Mouse (Mus musculus): Measurements from ENCODE around the gene Ddx19b. TPM values are rescaled to one million over a fixed set of nuclear protein-coding genes. Genes with fewer than 3 reads are reported as not detected.

The Ddx19b gene
- total and polyA plus RNA-seq, 3 experiments, result 12.6 to 14.4 (median 13.5) TPM

DNA sequence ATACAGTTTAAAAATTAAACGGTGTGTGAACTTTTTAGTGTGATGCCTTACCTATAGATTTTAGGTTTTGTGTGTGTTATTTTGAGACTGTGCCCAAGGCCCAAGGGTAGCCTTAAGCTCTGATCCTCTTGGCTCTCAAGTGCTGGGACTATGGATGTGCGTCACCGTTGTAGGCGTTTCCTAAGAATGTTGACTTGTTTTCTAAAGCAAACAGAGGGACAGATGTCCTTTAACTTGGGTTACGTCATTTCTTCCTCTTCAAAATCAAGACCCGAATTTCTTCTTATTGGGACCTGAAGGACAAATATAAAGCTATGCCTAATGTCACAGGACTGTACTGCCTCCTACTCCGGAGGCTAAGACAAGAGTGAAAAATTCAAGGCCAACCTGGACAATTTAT is 1.4 kb upstream of the Ddx19b start, which contains the start of gene Aars:
Aars (plus strand) TSS at position 229 of the 400 bp plus-strand sequence.
- Histone ChIP-seq H3K4me1 (ENCODE audit: control insufficient read depth in 1 of 2, insufficient read depth in 2 of 2) (peaks cover 5 to 45% of the 10 kb centered on the region in 2 experiments; a peak in 3 of 4 replicates), H3K4me2 (ENCODE audit: insufficient read depth, low read depth, poor library complexity, severe bottlenecking) (0 out of 2 replicates have a peak within 1 kb of the TSS, but pooled peaks have one; percentile 32), H3K79me2 (replicated peaks; ENCODE audit: control insufficient read depth, extremely low read depth, insufficient read depth, poor library complexity, severe bottlenecking) (peaks cover 39% of the 10 kb centered on the region), H3K4me3 (replicated peaks in 1 of 3; ENCODE audit: low read depth in 2 of 3, low read length in 2 of 3, poor library complexity in 1 of 3) (peak within 1 kb of the TSS; percentile 71 to 92 (median 74)), H3K27ac (ENCODE audit: insufficient read depth, low read depth) (peak within 1 kb of the TSS; percentile 43; the same call in 1 of the 2 replicates), H3K9me3 (replicated peaks; ENCODE audit: low read length) (no peaks in the 10 kb centered on the region), H3K27me3 (replicated peaks) (no peaks in the 10 kb centered on the region), H3K36me3 (replicated peaks in 1 of 2; ENCODE audit: control insufficient read depth in 1 of 2, insufficient read depth in 1 of 2, low read length in 1 of 2) (peaks cover 20 to 31% of the 10 kb centered on the region in 2 experiments), H3K9ac (ENCODE audit: insufficient read depth, low read depth) (peak within 1 kb of the TSS; percentile 100)
- TF ChIP-seq TBP (conservative IDR thresholded peaks at IDR 0.05; ENCODE audit: low read depth, low read length), result no peak
- no peak for TF ChIP-seq JUND (conservative IDR thresholded peaks at IDR 0.05; ENCODE audit: low read depth, low read length)
- TF ChIP-seq SIN3A (IDR thresholded peaks at IDR 0.05; ENCODE audit: low read length), result no peak
- TF ChIP-seq RAD21 (IDR thresholded peaks at IDR 0.05; ENCODE audit: low read depth, low read length), result no peak
- TF ChIP-seq ZNF384 (IDR thresholded peaks at IDR 0.05; ENCODE audit: low read depth, low read length), result no peak
- TF ChIP-seq MEF2A (IDR thresholded peaks at IDR 0.05; ENCODE audit: borderline replicate concordance, low read depth, low read length), result no peak
- TF ChIP-seq HCFC1 (IDR thresholded peaks at IDR 0.05; ENCODE audit: low read depth, low read length), result no peak
- no peak for TF ChIP-seq KAT2A (IDR thresholded peaks at IDR 0.05; ENCODE audit: insufficient replicate concordance, low read length)
- no peak for TF ChIP-seq CHD1 (IDR thresholded peaks at IDR 0.05; ENCODE audit: low read depth, low read length)
- dilution Hi-C loops (cut with MboI; ENCODE audit: extremely low pct_ligation_motif_present, extremely low pct_unique_long_range_greater_than_20kb, low sequenced_read_pairs) (no loop called here), in situ Hi-C loops (cut with MboI; ENCODE audit: low pct_ligation_motif_present, low pct_unique_long_range_greater_than_20kb, low sequenced_read_pairs) (no loop called here)
- no peak for DNase-seq (ENCODE audit: extremely low read depth)

DNA sequence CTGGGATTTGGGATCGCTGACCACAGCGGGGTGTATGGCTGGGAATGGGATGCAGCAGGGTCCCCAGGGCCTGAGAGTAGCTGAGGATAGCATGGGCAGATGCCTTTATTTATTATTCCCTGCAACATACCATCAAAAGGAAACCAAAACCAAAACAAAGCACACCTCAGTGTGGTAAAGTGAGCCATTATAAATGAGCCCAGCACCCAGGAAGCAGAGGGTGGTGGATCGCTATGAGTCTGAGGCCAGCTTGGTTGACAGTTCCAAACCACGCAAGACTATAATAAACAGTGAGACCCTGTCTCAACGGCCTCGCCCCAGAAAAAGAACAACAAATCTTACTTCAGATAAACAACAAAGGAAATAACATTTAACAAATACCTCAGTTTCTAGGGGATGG is 1.5 kb downstream of the Ddx19b start:
- peak overlapping the region; percentile 87 for H3K9ac ChIP-seq (ENCODE audit: insufficient read depth, low read depth)
- H3K4me2 ChIP-seq (ENCODE audit: insufficient read depth, low read depth, poor library complexity, severe bottlenecking), result peak overlapping the region; percentile 72
- peak; percentile 38 for DNase-seq (ENCODE audit: extremely low read depth)
- TF ChIP-seq SIN3A (IDR thresholded peaks at IDR 0.05; ENCODE audit: low read length) (peak; percentile 64; the same call in 1 of the 2 replicates), MXI1 (IDR thresholded peaks at IDR 0.05; ENCODE audit: low read depth, low read length) (peak; percentile 80; the same call in 1 of the 2 replicates), ELF1 (IDR thresholded peaks at IDR 0.05; ENCODE audit: low read depth, low read length) (peak; percentile 18; the same call in 1 of the 2 replicates), EP300 (IDR thresholded peaks at IDR 0.05; ENCODE audit: low read length) (no peak), ETS1 (conservative IDR thresholded peaks at IDR 0.05; ENCODE audit: low read depth, low read length) (0 out of 2 replicates have a peak, but pooled peaks have one; percentile 13), USF1 (IDR thresholded peaks at IDR 0.05; ENCODE audit: low read depth, low read length) (no peak), CTCF (conservative IDR thresholded peaks at IDR 0.05 in 1 of 2, IDR thresholded peaks at IDR 0.05 in 1 of 2; ENCODE audit: low read depth in 2 of 2, low read length in 2 of 2) (no peak), MYC (IDR thresholded peaks at IDR 0.05; ENCODE audit: low read depth, low read length) (peak; percentile 55; the same call in 1 of the 2 replicates), MAFK (IDR thresholded peaks at IDR 0.05; ENCODE audit: insufficient replicate concordance, low read length) (no peak)
- in situ Hi-C loops (cut with MboI; ENCODE audit: low pct_ligation_motif_present, low pct_unique_long_range_greater_than_20kb, low sequenced_read_pairs), result no loop called here
- H3K9me3 ChIP-seq (replicated peaks; ENCODE audit: low read length), result no peaks in the 10 kb centered on the region
- peak overlapping the region; percentile 56 to 66 (median 64) for H3K4me3 ChIP-seq (replicated peaks in 1 of 3; ENCODE audit: low read depth in 2 of 3, low read length in 2 of 3, poor library complexity in 1 of 3)
- no peak overlapping the region for H3K27ac ChIP-seq (ENCODE audit: insufficient read depth, low read depth)
- H3K4me1 ChIP-seq (ENCODE audit: control insufficient read depth in 1 of 2, insufficient read depth in 2 of 2), result peaks cover 0 to 22% of the 10 kb centered on the region in 2 experiments; a peak in 3 of 4 replicates
- dilution Hi-C loops (cut with MboI; ENCODE audit: extremely low pct_ligation_motif_present, extremely low pct_unique_long_range_greater_than_20kb, low sequenced_read_pairs), result no loop called here
- no peaks in the 10 kb centered on the region for H3K27me3 ChIP-seq (replicated peaks)
- H3K36me3 ChIP-seq (replicated peaks in 1 of 2; ENCODE audit: control insufficient read depth in 1 of 2, insufficient read depth in 1 of 2, low read length in 1 of 2), result peaks cover 0 to 8% of the 10 kb centered on the region in 2 experiments
- H3K79me2 ChIP-seq (replicated peaks; ENCODE audit: control insufficient read depth, extremely low read depth, insufficient read depth, poor library complexity, severe bottlenecking), result peaks cover 15% of the 10 kb centered on the region

All from CH12.LX (cell line).